Mouse (Mus musculus) 3T3-L1 (cell line): ENCODE measurements around the gene Pde11a.

Experiments
- DNase-seq: peaks from one replicate; pipeline ENCODE4 v3.0.0-alpha.2; 2015; ENCODE audit warnings: low read depth, low spot score

The Pde11a gene

GRCm38 (mm10) chr2:75959183-75959849 is 379.3 kb downstream of the Pde11a start:
- no peak for DNase-seq

- DNase-seq, result no peak
These were observed 382.9 kb downstream of the Pde11a start for GRCm38 (mm10) chr2:75955709-75956108.

- DNase-seq, result no peak
These were observed 385.3 kb downstream of the Pde11a start for GRCm38 (mm10) chr2:75953320-75953719.

- no peak for DNase-seq
These were observed 387.9 kb downstream of the Pde11a start for GRCm38 (mm10) chr2:75950685-75951084.
